Mouse (Mus musculus): ENCODE results near the gene Mageh1. TPM values are rescaled to one million over a fixed set of nuclear protein-coding genes. Genes with fewer than 3 reads are reported as not detected.
"Not testable (repeated sequence)": the region's sequence is repeated elsewhere in the genome, so short reads cannot be mapped to it uniquely, and the experiment has no call there.

Mageh1 gene
- polyA plus RNA-seq, 1 experiment from 2014 or later, result 75.6 TPM

GRCm38 (mm10) chrX:152996105-152996504 is 41.3 kb downstream of the Mageh1 start:
- not testable (repeated sequence) for ATAC-seq (ENCODE audit: low FRiP score); H3K4me2 ChIP-seq (replicated peaks; ENCODE audit: low read depth, low read length); H3K36me3 ChIP-seq (ENCODE audit: control insufficient read depth, insufficient read depth, low read length); H3K4me1 ChIP-seq (replicated peaks; ENCODE audit: control insufficient read depth, insufficient read depth, low read length); DNase-seq (ENCODE audit: low spot score); H3K9me3 ChIP-seq (ENCODE audit: control insufficient read depth, low read length); H3K27ac ChIP-seq (ENCODE audit: low read depth, low read length); H3K27me3 ChIP-seq (ENCODE audit: control insufficient read depth, insufficient read depth, low read length); H3K9ac ChIP-seq (ENCODE audit: low read depth, low read length); H3K4me3 ChIP-seq (ENCODE audit: low read depth, low read length)
- no CpG with 5 or more reads among the region's 3 CpGs for WGBS

- H3K9ac ChIP-seq (ENCODE audit: low read depth, low read length); H3K36me3 ChIP-seq (ENCODE audit: control insufficient read depth, insufficient read depth, low read length); H3K4me1 ChIP-seq (replicated peaks; ENCODE audit: control insufficient read depth, insufficient read depth, low read length); DNase-seq (ENCODE audit: low spot score); H3K9me3 ChIP-seq (ENCODE audit: control insufficient read depth, low read length); H3K4me3 ChIP-seq (ENCODE audit: low read depth, low read length); H3K27me3 ChIP-seq (ENCODE audit: control insufficient read depth, insufficient read depth, low read length); ATAC-seq (ENCODE audit: low FRiP score); H3K27ac ChIP-seq (ENCODE audit: low read depth, low read length); H3K4me2 ChIP-seq (replicated peaks; ENCODE audit: low read depth, low read length): not testable (repeated sequence)
Observed at GRCm38 (mm10) chrX:152989852-152990251, 47.5 kb downstream of the Mageh1 start.

Other genes starting within 250 kb of the Mageh1 start
- gene Usp51, start 31.1 kb downstream of the Mageh1 start, polyA plus RNA-seq (2014; fragmentation: Nextera tagmentation; extraction: Ambion mirVana), result 3.7 and 3.8 TPM in 2 replicates
- gene Foxr2, start 81.2 kb upstream of the Mageh1 start, polyA plus RNA-seq (2014; fragmentation: Nextera tagmentation; extraction: Ambion mirVana), result 0.26 and 0.35 TPM in 2 replicates
- gene Rragb, start 102.4 kb upstream of the Mageh1 start, polyA plus RNA-seq (2014; fragmentation: Nextera tagmentation; extraction: Ambion mirVana), result 4.3 and 4.7 TPM in 2 replicates
- 2.2 and 2.6 TPM in 2 replicates for gene Klf8, start 199.9 kb upstream of the Mageh1 start, polyA plus RNA-seq (2014; fragmentation: Nextera tagmentation; extraction: Ambion mirVana)